9 mouse cellular contexts compared by ENCODE assay signal in the genomic region with DNA sequence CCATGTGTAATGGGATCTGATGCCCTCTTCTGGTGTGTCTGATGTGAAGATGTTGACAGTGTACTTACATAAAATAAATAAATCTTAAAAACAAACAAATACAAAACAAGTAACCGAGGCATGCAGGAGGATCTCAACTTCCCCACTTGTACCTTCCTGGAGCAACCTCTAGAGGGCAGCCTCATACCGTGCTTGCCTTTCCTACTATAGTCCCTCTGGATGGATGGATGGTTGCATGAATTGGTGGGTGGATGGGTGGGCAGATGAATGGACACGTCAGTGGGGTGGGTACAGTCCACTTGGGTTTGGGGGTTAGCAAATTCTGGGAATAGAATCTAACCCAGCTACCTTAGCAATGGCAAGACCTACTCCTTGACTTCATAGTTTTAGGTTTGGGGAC. TPM values are rescaled to one million over a fixed set of nuclear protein-coding genes. Genes with fewer than 3 reads are reported as not detected.
DNase-seq lines count a peak whose midpoint lies in the region; ATAC-seq and TF ChIP-seq lines count a peak whose summit lies in the region.
"Had no signal": no experiment of that assay in that cellular context is flagged by ENCODE, and none has a peak within 500 bp of the region (broad histone marks: within the 10 kb centered on the region; RNA-seq: fewer than 3 reads in every experiment).

No protein-coding gene starts in this region.

- TF ChIP-seq CTCF in liver, adult 2 months (IDR thresholded peaks at IDR 0.05; ENCODE audit: low read depth, low read length) = peak; percentile 84

- no peak overlapping the region for H3K4me2 ChIP-seq in forebrain, embryonic 13.5 days
- H3K4me2 ChIP-seq in heart, embryonic 16.5 days (ENCODE audit: low read depth, low read length) = no peak overlapping the region

- no peaks in the 10 kb centered on the region for H3K9me3 ChIP-seq in forebrain, embryonic 10.5 days
- no peaks in the 10 kb centered on the region for H3K9me3 ChIP-seq in forebrain, embryonic 13.5 days (replicated peaks)
- H3K9me3 ChIP-seq in heart, embryonic 16.5 days (replicated peaks; ENCODE audit: control insufficient read depth, low read length) = peaks cover under 1% of the 10 kb centered on the region

- H3K27ac ChIP-seq in forebrain, embryonic 10.5 days = no peak overlapping the region
- no peak overlapping the region for H3K27ac ChIP-seq in forebrain, embryonic 13.5 days
- peak overlapping the region; percentile 79 for H3K27ac ChIP-seq in heart, embryonic 16.5 days (ENCODE audit: low read length)
- no peak overlapping the region for H3K27ac ChIP-seq in liver, adult 2 months (replicated peaks; ENCODE audit: insufficient read depth, low read depth, low read length)

- no peak for TF ChIP-seq POLR2A in liver, adult 2 months (IDR thresholded peaks at IDR 0.05; ENCODE audit: extremely low read depth, insufficient read depth, low read length)

- DNase-seq in forebrain, embryonic 10.5 days (ENCODE audit: extremely low spot score, low spot score) = peak; percentile 51
- peak; percentile 27 to 48 for DNase-seq in right cerebral cortex, adult 2 months (ENCODE audit: low spot score in 2 of 2)
- DNase-seq in right cerebral cortex, postnatal 25 days = no peak
- peak; percentile 40 to 51 for DNase-seq in cerebellum, postnatal 25 days
- DNase-seq in liver, adult 2 months (ENCODE audit: extremely low read depth, low read depth, low spot score) = peak; percentile 19
- peak; percentile 38 for DNase-seq in retina, postnatal 7 days (ENCODE audit: low read depth, low spot score)

- H3K79me2 ChIP-seq in liver, adult 2 months (ENCODE audit: control insufficient read depth, insufficient read depth, low read length) = no peaks in the 10 kb centered on the region

- H3K27me3 ChIP-seq in forebrain, embryonic 10.5 days (ENCODE audit: poor library complexity, severe bottlenecking) = peaks cover 11% of the 10 kb centered on the region; the same call in 1 of the 2 replicates
- 0 out of 2 replicates have a peak, but pooled peaks cover 22% of the 10 kb centered on the region for H3K27me3 ChIP-seq in forebrain, embryonic 13.5 days
- no peaks in the 10 kb centered on the region for H3K27me3 ChIP-seq in heart, embryonic 16.5 days (ENCODE audit: control insufficient read depth, insufficient read depth, low read length)
- no peaks in the 10 kb centered on the region for H3K27me3 ChIP-seq in liver, adult 2 months (ENCODE audit: control insufficient read depth, insufficient read depth, low read length)

- 13% methylated on average over 3 of the region's 3 CpGs for WGBS in forebrain, embryonic 10.5 days
- WGBS in forebrain, embryonic 13.5 days = 14% methylated on average over 3 of the region's 3 CpGs
- 8% methylated on average over 3 of the region's 3 CpGs for WGBS in heart, embryonic 16.5 days
- 3% methylated on average over 3 of the region's 3 CpGs for WGBS in liver, adult 2 months

- H3K36me3 ChIP-seq in forebrain, embryonic 10.5 days (replicated peaks) = no peaks in the 10 kb centered on the region
- no peaks in the 10 kb centered on the region for H3K36me3 ChIP-seq in forebrain, embryonic 13.5 days (ENCODE audit: poor library complexity, severe bottlenecking)
- no peaks in the 10 kb centered on the region for H3K36me3 ChIP-seq in heart, embryonic 16.5 days (ENCODE audit: control insufficient read depth, insufficient read depth)
- no peaks in the 10 kb centered on the region for H3K36me3 ChIP-seq in liver, adult 2 months (ENCODE audit: control insufficient read depth, insufficient read depth, low read length)

- no peak for ATAC-seq in forebrain, embryonic 13.5 days
- peak; percentile 57; the same call in 1 of the 2 replicates for ATAC-seq in heart, embryonic 16.5 days (replicated peaks; ENCODE audit: extremely low read depth, insufficient read depth, low FRiP score)

- H3K9ac ChIP-seq in forebrain, embryonic 13.5 days = no peak overlapping the region
- H3K9ac ChIP-seq in heart, embryonic 16.5 days (ENCODE audit: low read length) = no peak overlapping the region
- H3K9ac ChIP-seq in liver, adult 2 months (ENCODE audit: low read depth, low read length) = no peak overlapping the region

- no peaks in the 10 kb centered on the region for H3K4me1 ChIP-seq in forebrain, embryonic 10.5 days
- no peaks in the 10 kb centered on the region for H3K4me1 ChIP-seq in forebrain, embryonic 13.5 days
- H3K4me1 ChIP-seq in heart, embryonic 16.5 days (ENCODE audit: control insufficient read depth, insufficient read depth, low read length) = no peaks in the 10 kb centered on the region
- no peaks in the 10 kb centered on the region for H3K4me1 ChIP-seq in liver, adult 2 months (ENCODE audit: control insufficient read depth, insufficient read depth, low read length)

- H3K4me3 ChIP-seq in forebrain, embryonic 10.5 days = no peak overlapping the region
- H3K4me3 ChIP-seq in forebrain, embryonic 13.5 days = no peak overlapping the region
- H3K4me3 ChIP-seq in heart, embryonic 16.5 days (ENCODE audit: low read length) = no peak overlapping the region
- H3K4me3 ChIP-seq in liver, adult 2 months (ENCODE audit: insufficient read depth, low read depth, low read length) = no peak overlapping the region

RNA-seq across cellular contexts. Expression of gene Atp5g1, which starts 17.9 kb away (rescaled TPM):
- polyA plus RNA-seq in forebrain, embryonic 10.5 days (2016; fragmentation: Nextera tagmentation; extraction: Ambion mirVana) = 557 and 584 TPM in 2 replicates
- polyA plus RNA-seq in forebrain, embryonic 13.5 days (2015; fragmentation: Nextera tagmentation; extraction: Ambion mirVana) = 421 and 435 TPM in 2 replicates
- 2,218 and 2,299 TPM in 2 replicates for polyA plus RNA-seq in heart, embryonic 16.5 days (2015; fragmentation: Nextera tagmentation; extraction: Ambion mirVana)
- 479 and 657 TPM in 2 replicates for total RNA-seq in liver, adult 2 months (2014; rRNA removed)
- 1,258 and 1,301 TPM in 2 replicates for polyA plus RNA-seq in liver, adult 2 months (2012; rRNA removed)

RNA-seq across cellular contexts. Expression of gene Calcoco2, which starts 18.4 kb away (rescaled TPM):
- not detected in 2 replicates for polyA plus RNA-seq in forebrain, embryonic 10.5 days (2016; fragmentation: Nextera tagmentation; extraction: Ambion mirVana)
- not detected in 2 replicates for polyA plus RNA-seq in forebrain, embryonic 13.5 days (2015; fragmentation: Nextera tagmentation; extraction: Ambion mirVana)
- 0.11 TPM in 1 of 2 replicates, not detected in the other for polyA plus RNA-seq in heart, embryonic 16.5 days (2015; fragmentation: Nextera tagmentation; extraction: Ambion mirVana)
- total RNA-seq in liver, adult 2 months (2014; rRNA removed) = not detected in 2 replicates
- not detected in 2 replicates for polyA plus RNA-seq in liver, adult 2 months (2012; rRNA removed)
- total RNA-seq: adrenal gland, postnatal 4 days had no signal

RNA-seq across cellular contexts. Expression of gene Ube2z, which starts 28.2 kb away (rescaled TPM):
- 27.5 TPM in 2 replicates for polyA plus RNA-seq in forebrain, embryonic 10.5 days (2016; fragmentation: Nextera tagmentation; extraction: Ambion mirVana)
- 25.8 and 27.7 TPM in 2 replicates for polyA plus RNA-seq in forebrain, embryonic 13.5 days (2015; fragmentation: Nextera tagmentation; extraction: Ambion mirVana)
- 29.1 and 31.4 TPM in 2 replicates for polyA plus RNA-seq in heart, embryonic 16.5 days (2015; fragmentation: Nextera tagmentation; extraction: Ambion mirVana)
- 18.6 and 23.3 TPM in 2 replicates for total RNA-seq in liver, adult 2 months (2014; rRNA removed)
- 21.3 and 22.8 TPM in 2 replicates for polyA plus RNA-seq in liver, adult 2 months (2012; rRNA removed)

RNA-seq across cellular contexts. Expression of gene Ttll6, which starts 40.2 kb away (rescaled TPM):
- polyA plus RNA-seq in forebrain, embryonic 10.5 days (2016; fragmentation: Nextera tagmentation; extraction: Ambion mirVana) = not detected in 2 replicates
- 0.19 and 0.22 TPM in 2 replicates for polyA plus RNA-seq in forebrain, embryonic 13.5 days (2015; fragmentation: Nextera tagmentation; extraction: Ambion mirVana)
- 0.13 and 0.24 TPM in 2 replicates for polyA plus RNA-seq in heart, embryonic 16.5 days (2015; fragmentation: Nextera tagmentation; extraction: Ambion mirVana)
- not detected in 2 replicates for total RNA-seq in liver, adult 2 months (2014; rRNA removed)
- not detected in 2 replicates for polyA plus RNA-seq in liver, adult 2 months (2012; rRNA removed)
- total RNA-seq: adrenal gland, postnatal 4 days had no signal

RNA-seq across cellular contexts. Expression of gene Snf8, which starts 58.7 kb away (rescaled TPM):
- polyA plus RNA-seq in forebrain, embryonic 10.5 days (2016; fragmentation: Nextera tagmentation; extraction: Ambion mirVana) = 107 and 109 TPM in 2 replicates
- polyA plus RNA-seq in forebrain, embryonic 13.5 days (2015; fragmentation: Nextera tagmentation; extraction: Ambion mirVana) = 129 and 132 TPM in 2 replicates
- 69.3 and 72.0 TPM in 2 replicates for polyA plus RNA-seq in heart, embryonic 16.5 days (2015; fragmentation: Nextera tagmentation; extraction: Ambion mirVana)
- total RNA-seq in liver, adult 2 months (2014; rRNA removed) = 25.4 and 27.7 TPM in 2 replicates
- polyA plus RNA-seq in liver, adult 2 months (2012; rRNA removed) = 19.1 and 26.2 TPM in 2 replicates
